Mouse (Mus musculus) olfactory bulb, adult 2 months (tissue): Measurements from ENCODE around the gene Atg16l1.

Experiments
- CTCF ChIP-seq: fragments of 200-500 bp; IDR thresholded peaks from 2 replicates; pipeline ENCODE4 v1.5.1; 2012; ENCODE audit warnings: low read depth, mild to moderate bottlenecking, low read length, moderate library complexity; ENCODE audit not compliant: insufficient read depth
- POLR2A ChIP-seq: fragments of 200-500 bp; IDR thresholded peaks from 2 replicates; pipeline ENCODE4 v1.6.1; 2012; ENCODE audit warnings: mild to moderate bottlenecking, low read depth, low read length, moderate library complexity; ENCODE audit not compliant: insufficient read depth

DNA sequence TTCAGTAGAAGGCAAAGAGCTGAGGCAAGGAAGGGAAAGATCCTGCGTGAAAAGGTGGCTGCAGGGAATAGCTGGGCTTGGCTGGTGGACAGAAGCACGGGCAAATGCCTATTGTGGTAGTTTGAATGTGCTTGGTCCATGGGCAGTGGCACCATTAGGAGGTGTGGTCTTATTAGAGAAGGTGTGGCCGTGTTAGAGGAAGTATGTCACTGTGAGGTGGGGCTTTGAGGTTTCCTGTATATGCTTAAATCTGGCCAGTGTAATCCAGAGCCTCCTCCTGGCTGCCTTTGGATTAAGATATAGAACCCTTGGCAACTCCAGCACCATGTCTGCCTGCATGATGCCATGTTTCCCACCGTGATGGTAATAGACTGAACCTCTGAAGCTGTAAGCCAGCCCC, 32.3 kb upstream of the Atg16l1 start:
- no peak for TF ChIP-seq CTCF
- TF ChIP-seq POLR2A = no peak
